In the genomic region with DNA sequence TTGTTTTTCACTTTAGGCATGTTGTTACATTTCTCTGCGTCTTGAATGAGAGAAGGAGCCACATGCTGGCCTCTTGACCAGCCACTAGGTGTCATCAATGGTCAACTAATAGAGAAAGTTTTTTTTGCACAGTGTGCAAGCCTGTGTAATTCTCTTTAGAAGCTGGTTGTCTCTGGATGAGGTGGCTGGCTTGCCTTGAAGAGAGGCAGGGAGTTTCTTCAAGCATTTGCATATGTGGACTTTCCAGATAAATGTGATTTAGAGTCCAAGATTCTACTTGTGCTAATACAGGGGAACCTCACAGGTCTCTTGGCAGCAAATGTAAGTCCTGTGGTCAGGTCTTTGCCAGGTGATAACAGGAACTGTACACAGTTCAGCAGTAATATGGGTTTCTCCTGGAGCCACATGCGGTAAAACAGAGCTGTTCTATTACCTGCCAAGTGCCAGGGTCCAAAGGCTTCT, we compare ENCODE assay signal across 9 mouse cellular contexts.
A peak's percentile ranks its signal among the peaks of the same experiment; 100 is the strongest.
DNase-seq lines count a peak whose midpoint lies in the region; ATAC-seq and TF ChIP-seq lines count a peak whose summit lies in the region.
"Had no signal": no experiment of that assay in that cellular context is flagged by ENCODE, and none has a peak within 500 bp of the region (broad histone marks: within the 10 kb centered on the region; RNA-seq: fewer than 3 reads in every experiment).

No protein-coding gene starts in this region.

- H3K9me3 ChIP-seq in forebrain, embryonic 15.5 days: no peaks in the 10 kb centered on the region
- H3K9me3 ChIP-seq in hindbrain, embryonic 11.5 days (ENCODE audit: control insufficient read depth, low read length): no peaks in the 10 kb centered on the region
- H3K9me3 ChIP-seq: embryonic facial prominence, embryonic 13.5 days had no signal

- no peak for TF ChIP-seq CTCF in thymus, adult 2 months (IDR thresholded peaks at IDR 0.05; ENCODE audit: borderline replicate concordance, control insufficient read depth, extremely low read depth, insufficient read depth, low read length, poor library complexity)

- no peak overlapping the region for H3K4me2 ChIP-seq in forebrain, embryonic 15.5 days (replicated peaks)
- no peak overlapping the region for H3K4me2 ChIP-seq in hindbrain, embryonic 11.5 days (replicated peaks; ENCODE audit: low read depth, low read length)
- H3K4me2 ChIP-seq: embryonic facial prominence, embryonic 13.5 days had no signal

- H3K9ac ChIP-seq in forebrain, embryonic 15.5 days (replicated peaks): no peak overlapping the region
- H3K9ac ChIP-seq in hindbrain, embryonic 11.5 days (ENCODE audit: low read depth, low read length): no peak overlapping the region
- H3K9ac ChIP-seq: embryonic facial prominence, embryonic 13.5 days had no signal

- DNase-seq in thymus, postnatal 0 days (ENCODE audit: low spot score): peak; percentile 60
- no peak for DNase-seq in thymus, adult 2 months
- peak; percentile 32 for DNase-seq in cerebellum, adult 11-12 months
- DNase-seq in hindbrain, embryonic 11.5 days (ENCODE audit: low spot score): peak; percentile 65
- DNase-seq in left cerebral cortex, adult 11 months (ENCODE audit: low spot score): peak; percentile 21
- DNase-seq in spleen, postnatal 36 days (ENCODE audit: low spot score in 2 of 2): peak; percentile 33 to 45

- ATAC-seq in forebrain, embryonic 15.5 days (replicated peaks): peak; percentile 86
- peak; percentile 77 for ATAC-seq in hindbrain, embryonic 11.5 days (ENCODE audit: low FRiP score)
- ATAC-seq in megakaryocyte, adult 5-6 weeks (ENCODE audit: poor library complexity, severe bottlenecking): peak; percentile 66

- no peak for TF ChIP-seq POLR2A in thymus, adult 2 months (IDR thresholded peaks at IDR 0.05; ENCODE audit: control insufficient read depth, extremely low read depth, insufficient read depth, low read length, poor library complexity)

- H3K27ac ChIP-seq in thymus, adult 2 months (ENCODE audit: control insufficient read depth, insufficient read depth, low read length): no peak overlapping the region
- no peak overlapping the region for H3K27ac ChIP-seq in forebrain, embryonic 15.5 days (replicated peaks)
- H3K27ac ChIP-seq in hindbrain, embryonic 11.5 days (ENCODE audit: low read depth, low read length): no peak overlapping the region
- H3K27ac ChIP-seq: embryonic facial prominence, embryonic 13.5 days had no signal

- H3K36me3 ChIP-seq in thymus, adult 2 months (ENCODE audit: control insufficient read depth, insufficient read depth, low read length): no peaks in the 10 kb centered on the region
- H3K36me3 ChIP-seq in forebrain, embryonic 15.5 days: no peaks in the 10 kb centered on the region
- H3K36me3 ChIP-seq in hindbrain, embryonic 11.5 days (ENCODE audit: control insufficient read depth, insufficient read depth, low read length): no peaks in the 10 kb centered on the region

- 30% methylated on average over 2 of the region's 2 CpGs for WGBS in thymus, adult 2 months
- 27% methylated on average over 2 of the region's 2 CpGs for WGBS in forebrain, embryonic 15.5 days
- 24% methylated on average over 2 of the region's 2 CpGs for WGBS in hindbrain, embryonic 11.5 days

- no peaks in the 10 kb centered on the region for H3K27me3 ChIP-seq in thymus, adult 2 months (ENCODE audit: control insufficient read depth, insufficient read depth, low read length)
- no peaks in the 10 kb centered on the region for H3K27me3 ChIP-seq in forebrain, embryonic 15.5 days
- no peaks in the 10 kb centered on the region for H3K27me3 ChIP-seq in hindbrain, embryonic 11.5 days (ENCODE audit: control insufficient read depth, insufficient read depth, low read length)
- H3K27me3 ChIP-seq: embryonic facial prominence, embryonic 13.5 days had no signal

- no peak overlapping the region for H3K4me3 ChIP-seq in thymus, adult 2 months (ENCODE audit: control insufficient read depth, insufficient read depth, low read length)
- no peak overlapping the region for H3K4me3 ChIP-seq in forebrain, embryonic 15.5 days
- H3K4me3 ChIP-seq in hindbrain, embryonic 11.5 days (ENCODE audit: low read depth, low read length): no peak overlapping the region
- H3K4me3 ChIP-seq: embryonic facial prominence, embryonic 13.5 days had no signal

- no peaks in the 10 kb centered on the region for H3K4me1 ChIP-seq in thymus, adult 2 months (replicated peaks; ENCODE audit: control insufficient read depth, insufficient read depth, low read length)
- H3K4me1 ChIP-seq in forebrain, embryonic 15.5 days: peaks cover 6% of the 10 kb centered on the region
- 0 out of 2 replicates have a peak, but pooled peaks cover 2% of the 10 kb centered on the region for H3K4me1 ChIP-seq in hindbrain, embryonic 11.5 days (replicated peaks; ENCODE audit: control insufficient read depth, insufficient read depth, low read length)
